Mouse (Mus musculus) 3134 (cell line): ENCODE results near the gene Dip2c.

Source experiments
- DNase-seq: peaks from one replicate; pipeline ENCODE4 v3.0.0-alpha.2; 2011; ENCODE audit warnings: low spot score; ENCODE audit not compliant: insufficient read length; ENCODE audit errors: extremely low read depth

Gene Dip2c

DNA sequence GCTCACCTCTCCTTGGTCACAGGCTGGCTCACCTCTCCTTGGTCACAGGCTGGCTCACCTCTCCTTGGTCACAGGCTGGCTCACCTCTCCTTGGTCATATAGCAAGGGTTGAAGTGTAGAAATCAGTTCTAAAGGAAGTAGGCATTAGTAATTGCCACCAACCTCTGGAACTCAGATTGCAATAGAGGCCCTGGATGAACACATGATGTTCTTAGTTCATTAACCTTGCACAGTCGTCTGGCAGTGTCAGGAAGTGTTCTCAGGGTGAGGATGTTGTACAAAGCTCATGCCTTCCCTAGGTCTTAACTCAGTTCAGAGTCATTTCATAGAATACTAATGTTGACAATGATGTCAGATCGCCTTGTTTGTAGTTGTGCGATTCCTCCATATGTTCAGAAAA is 376.7 kb downstream of the Dip2c start:
- no peak for DNase-seq

GRCm38 (mm10) chr13:9656613-9657012 is 380.3 kb downstream of the Dip2c start:
- DNase-seq, result no peak

- DNase-seq, result no peak
Measured at GRCm38 (mm10) chr13:9660711-9661110, 384.4 kb downstream of the Dip2c start.

- no peak for DNase-seq
Measured at GRCm38 (mm10) chr13:9663593-9663992, 387.3 kb downstream of the Dip2c start.

DNA sequence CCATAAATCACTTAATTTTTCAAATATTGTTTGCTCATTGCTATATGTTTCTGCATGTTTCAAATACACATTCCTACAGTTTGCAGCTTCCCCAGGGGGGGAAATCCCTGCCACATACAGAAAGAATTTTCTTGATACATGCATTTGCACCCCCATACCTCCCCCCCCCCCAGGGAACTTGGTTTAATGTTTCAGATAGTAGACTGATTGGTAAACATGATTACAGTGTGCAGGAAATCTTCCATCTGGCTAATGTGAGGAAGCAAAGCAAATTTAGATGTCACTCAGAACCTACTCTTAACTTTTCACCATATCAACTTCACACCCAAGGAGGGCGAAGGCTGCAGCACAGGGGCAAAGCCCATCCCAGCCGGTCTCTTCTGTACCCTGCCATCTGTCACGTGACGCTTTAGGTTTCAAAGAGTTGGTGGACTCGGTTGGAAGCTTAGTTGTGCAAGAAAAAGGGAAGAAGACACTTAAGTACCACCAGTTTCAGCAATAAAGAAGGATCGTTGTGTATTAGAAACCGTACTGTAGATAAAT is 391.7 kb downstream of the Dip2c start:
- DNase-seq, result no peak

DNA sequence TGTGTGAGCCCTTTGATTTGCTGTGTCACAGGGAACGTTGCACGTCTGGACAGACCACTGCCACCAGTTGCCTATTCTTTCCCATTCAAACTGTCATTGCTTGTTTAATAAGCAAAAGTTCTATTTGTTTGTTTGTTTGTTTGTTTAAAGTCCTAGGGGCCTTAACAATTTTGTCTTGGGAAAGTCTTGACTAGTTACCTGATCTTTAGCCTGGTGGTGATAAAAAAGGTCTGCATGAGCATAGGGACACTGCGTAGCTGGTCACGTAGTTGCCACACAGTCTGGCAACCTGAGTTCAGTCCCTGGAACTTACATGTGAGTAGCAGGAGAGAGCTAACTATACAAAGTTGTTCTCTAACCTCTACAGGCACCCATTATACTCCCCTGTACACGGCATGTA is 392.9 kb downstream of the Dip2c start:
- no peak for DNase-seq

GRCm38 (mm10) chr13:9674126-9674525 is 397.8 kb downstream of the Dip2c start:
- no peak for DNase-seq

GRCm38 (mm10) chr13:9681492-9681891 is 405.2 kb downstream of the Dip2c start:
- DNase-seq, result no peak

DNA sequence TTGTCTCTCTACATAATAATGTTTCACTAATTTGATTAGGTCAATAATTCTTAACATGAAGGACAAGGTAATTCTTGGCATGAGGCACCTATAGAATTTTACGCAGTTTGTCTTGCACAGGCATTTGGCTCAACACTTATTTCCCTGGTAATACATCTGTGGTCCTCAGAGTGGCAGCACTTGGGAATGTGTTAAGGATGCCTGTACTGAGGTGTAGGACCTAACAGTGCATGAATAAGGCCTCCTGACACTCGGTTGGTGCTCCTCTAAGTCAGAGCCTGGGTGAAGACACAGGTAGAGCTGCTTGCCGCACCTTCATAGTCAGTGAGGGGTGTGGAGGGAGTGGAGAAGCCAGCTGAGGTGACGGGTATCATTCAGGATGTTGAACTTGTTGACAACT is 407.0 kb downstream of the Dip2c start:
- DNase-seq, result no peak

GRCm38 (mm10) chr13:9684153-9684923 is 408.0 kb downstream of the Dip2c start:
- DNase-seq, result no peak

- no peak for DNase-seq
Measured at GRCm38 (mm10) chr13:9686261-9686660, 409.9 kb downstream of the Dip2c start.

- no peak for DNase-seq
Measured at GRCm38 (mm10) chr13:9686765-9687164, 410.4 kb downstream of the Dip2c start.

DNA sequence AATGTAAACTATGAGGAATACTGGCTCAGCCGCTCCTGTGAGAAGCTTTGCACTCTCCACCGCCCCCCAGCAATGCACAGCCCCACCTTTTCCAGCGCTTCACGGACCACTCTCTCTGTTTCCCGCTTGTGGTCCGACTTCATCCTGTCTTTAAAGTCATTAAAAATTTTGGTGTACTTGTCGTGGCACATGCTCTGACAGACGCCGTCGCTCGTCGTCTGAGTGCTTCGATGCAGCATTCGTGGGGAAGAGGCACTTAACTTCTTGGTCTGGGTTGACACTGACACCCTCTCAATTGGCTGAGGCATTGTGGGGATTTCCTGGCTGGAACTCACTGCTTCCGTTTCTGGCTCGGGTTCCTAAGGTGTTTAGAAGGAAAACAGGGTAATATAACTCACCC is 413.0 kb downstream of the Dip2c start:
- no peak for DNase-seq

- DNase-seq, result no peak
Measured at GRCm38 (mm10) chr13:9692876-9693275, 416.5 kb downstream of the Dip2c start.

- no peak for DNase-seq
Measured at GRCm38 (mm10) chr13:9694651-9695050, 418.3 kb downstream of the Dip2c start.

- peak; percentile 15 for DNase-seq
Measured at GRCm38 (mm10) chr13:9695403-9695802, 419.1 kb downstream of the Dip2c start.

- no peak for DNase-seq
Measured at GRCm38 (mm10) chr13:9695809-9696208, 419.5 kb downstream of the Dip2c start.

DNA sequence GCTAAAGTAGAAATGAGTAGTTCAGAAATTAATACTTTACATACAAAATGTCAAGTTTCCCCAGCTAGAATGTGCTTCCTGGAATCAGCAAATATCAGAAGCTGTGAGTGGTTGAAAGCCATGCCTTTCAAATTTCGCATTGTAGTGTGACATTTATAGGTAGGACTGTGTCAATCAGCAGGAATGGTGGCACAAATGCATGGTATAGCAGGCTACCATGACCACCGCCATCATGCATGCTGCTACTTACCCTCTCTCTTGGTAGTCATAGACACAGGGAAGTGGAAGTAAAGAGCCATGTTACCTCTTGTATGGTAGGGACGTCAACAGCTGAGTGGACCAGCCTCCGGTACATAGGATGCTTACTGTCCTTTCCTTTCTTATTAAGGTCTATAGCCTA is 421.0 kb downstream of the Dip2c start:
- no peak for DNase-seq

- no peak for DNase-seq
Measured at GRCm38 (mm10) chr13:9702615-9703235, 426.4 kb downstream of the Dip2c start.

GRCm38 (mm10) chr13:9706720-9707119 is 430.4 kb downstream of the Dip2c start:
- DNase-seq, result no peak

- no peak for DNase-seq
Measured at GRCm38 (mm10) chr13:9708433-9709240, 432.3 kb downstream of the Dip2c start.
